Mouse (Mus musculus): ENCODE results near the gene Mthfd1l. TPM values are rescaled to one million over a fixed set of nuclear protein-coding genes. Genes with fewer than 3 reads are reported as not detected.

The Mthfd1l gene
- polyA plus RNA-seq (2015; fragmentation: Nextera tagmentation; extraction: Ambion mirVana) = 17.1 and 18.4 TPM in 2 replicates

DNA sequence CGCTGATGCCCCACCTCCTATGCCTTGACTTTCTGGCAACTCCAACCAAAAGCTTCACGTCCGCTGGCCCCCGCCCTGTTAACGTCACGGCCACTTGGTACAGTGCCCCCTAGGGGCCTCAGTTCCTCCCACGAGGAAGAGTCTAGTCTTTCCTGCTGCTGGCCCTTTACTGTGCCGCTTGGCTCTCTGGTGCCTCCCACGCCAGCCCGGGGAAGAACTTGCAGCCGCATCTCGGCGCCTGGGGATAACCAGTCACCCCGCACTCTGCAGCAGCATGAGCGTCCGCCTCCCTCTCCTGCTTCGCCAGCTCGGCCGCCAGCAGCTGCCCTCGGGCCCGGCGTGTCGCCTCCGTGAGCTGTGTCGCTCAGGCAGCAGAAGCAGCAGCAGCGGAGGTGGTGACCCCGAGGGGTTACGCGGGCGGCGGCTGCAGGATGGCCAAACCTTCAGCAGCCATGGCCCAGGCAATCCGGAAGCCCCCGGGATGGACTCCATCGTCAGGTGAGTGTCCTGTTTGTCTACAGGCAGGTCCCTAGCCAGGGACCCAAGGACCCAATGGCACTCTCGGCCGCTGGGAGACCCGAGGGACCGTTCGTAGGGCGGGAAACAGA is at the start of gene Mthfd1l:
Gene Mthfd1l, plus strand, starts transcription at position 138 of the 608 bp plus-strand sequence.
- Histone ChIP-seq H3K36me3 (no peaks in the 10 kb centered on the region), H3K4me3 (replicated peaks) (peak within 1 kb of the TSS; percentile 59), H3K9ac (peak within 1 kb of the TSS; percentile 68), H3K27me3 (no peaks in the 10 kb centered on the region), H3K9me3 (replicated peaks) (no peaks in the 10 kb centered on the region), H3K27ac (peak within 1 kb of the TSS; percentile 93), H3K4me2 (peak within 1 kb of the TSS; percentile 73), H3K4me1 (peaks cover 46% of the 10 kb centered on the region)
- under 1% methylated on average over 40 of the region's 40 CpGs for WGBS
- peak; percentile 76 for ATAC-seq (replicated peaks; ENCODE audit: low FRiP score)

DNA sequence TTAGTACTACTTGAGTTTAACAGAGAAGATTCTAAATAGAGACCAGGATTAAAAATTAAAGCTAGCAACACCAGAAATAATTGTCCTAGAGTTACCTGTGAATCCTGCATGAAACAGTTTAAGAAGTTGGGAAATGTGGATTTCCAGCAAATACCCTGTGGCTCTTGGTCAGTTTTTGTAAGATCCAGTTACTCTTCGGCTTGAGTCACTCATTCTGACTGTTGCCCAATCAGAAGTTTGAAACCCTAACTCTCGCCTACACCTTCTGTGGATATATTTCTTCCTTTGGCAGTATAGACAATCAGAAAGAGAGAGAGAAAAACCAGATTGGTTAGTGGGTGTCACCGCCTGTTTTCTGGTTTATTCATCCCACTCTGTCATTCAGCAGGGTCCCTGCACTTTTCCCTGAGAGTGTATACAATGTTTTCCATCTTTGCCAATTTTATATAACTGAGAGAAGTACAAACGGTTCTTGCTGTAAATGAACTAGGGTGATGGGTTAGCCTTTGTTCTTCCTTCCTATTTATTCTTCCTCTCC is 44.8 kb upstream of the Mthfd1l start:
- no peaks in the 10 kb centered on the region for H3K4me1 ChIP-seq
- H3K36me3 ChIP-seq = peaks cover 13% of the 10 kb centered on the region; the same call in 1 of the 2 replicates
- 71% methylated on average over 4 of the region's 4 CpGs for WGBS
- no peak overlapping the region for H3K4me3 ChIP-seq (replicated peaks)
- no peak overlapping the region for H3K27ac ChIP-seq
- H3K27me3 ChIP-seq = no peaks in the 10 kb centered on the region
- no peaks in the 10 kb centered on the region for H3K9me3 ChIP-seq (replicated peaks)
- H3K4me2 ChIP-seq = no peak overlapping the region
- ATAC-seq (replicated peaks; ENCODE audit: low FRiP score) = no peak
- H3K9ac ChIP-seq = no peak overlapping the region

DNA sequence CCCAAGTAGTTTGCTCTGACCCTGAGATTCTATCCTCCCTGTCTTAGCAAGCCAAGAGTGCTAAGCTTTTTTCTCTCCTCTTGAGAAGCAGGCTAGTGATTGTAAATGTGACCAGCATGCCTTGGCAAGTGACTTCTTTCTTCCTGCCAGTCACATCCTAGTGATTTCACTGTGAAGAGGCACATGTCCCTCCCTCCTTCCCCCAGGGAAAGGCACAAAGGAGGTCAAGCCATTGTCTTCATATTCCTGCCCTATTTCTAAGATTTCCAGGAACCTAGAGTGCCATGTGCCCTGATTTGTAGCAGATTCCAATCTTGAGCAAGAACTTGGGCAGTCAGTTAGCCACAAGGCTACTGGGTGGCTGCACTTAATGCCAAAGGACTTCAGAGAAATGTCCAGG is 41.1 kb upstream of the Mthfd1l start:
- ATAC-seq (replicated peaks; ENCODE audit: low FRiP score) = no peak
- no peak overlapping the region for H3K4me3 ChIP-seq (replicated peaks)
- H3K27ac ChIP-seq = no peak overlapping the region
- H3K9me3 ChIP-seq (replicated peaks) = no peaks in the 10 kb centered on the region
- H3K27me3 ChIP-seq = no peaks in the 10 kb centered on the region
- H3K4me1 ChIP-seq = no peaks in the 10 kb centered on the region
- H3K36me3 ChIP-seq = peaks cover 13% of the 10 kb centered on the region; the same call in 1 of the 2 replicates
- H3K9ac ChIP-seq = no peak overlapping the region
- H3K4me2 ChIP-seq = no peak overlapping the region

GRCm38 (mm10) chr10:3933311-3933940 is 39.5 kb upstream of the Mthfd1l start:
- Histone ChIP-seq H3K9ac (no peak overlapping the region), H3K36me3 (peaks cover 16% of the 10 kb centered on the region; the same call in 1 of the 2 replicates), H3K4me1 (no peaks in the 10 kb centered on the region), H3K9me3 (replicated peaks) (no peaks in the 10 kb centered on the region), H3K4me2 (no peak overlapping the region), H3K27me3 (no peaks in the 10 kb centered on the region), H3K4me3 (replicated peaks) (no peak overlapping the region), H3K27ac (no peak overlapping the region)
- WGBS = 69% methylated on average over 12 of the region's 12 CpGs
- no peak for ATAC-seq (replicated peaks; ENCODE audit: low FRiP score)

- H3K36me3 ChIP-seq = peaks cover 23% of the 10 kb centered on the region; the same call in 1 of the 2 replicates
- H3K27ac ChIP-seq = no peak overlapping the region
- no peaks in the 10 kb centered on the region for H3K27me3 ChIP-seq
- H3K4me1 ChIP-seq = peaks cover 10% of the 10 kb centered on the region
- no peak overlapping the region for H3K9ac ChIP-seq
- no peak for ATAC-seq (replicated peaks; ENCODE audit: low FRiP score)
- no peaks in the 10 kb centered on the region for H3K9me3 ChIP-seq (replicated peaks)
- H3K4me3 ChIP-seq (replicated peaks) = no peak overlapping the region
- H3K4me2 ChIP-seq = no peak overlapping the region
Observed at GRCm38 (mm10) chr10:3936864-3937263, 36.1 kb upstream of the Mthfd1l start.

DNA sequence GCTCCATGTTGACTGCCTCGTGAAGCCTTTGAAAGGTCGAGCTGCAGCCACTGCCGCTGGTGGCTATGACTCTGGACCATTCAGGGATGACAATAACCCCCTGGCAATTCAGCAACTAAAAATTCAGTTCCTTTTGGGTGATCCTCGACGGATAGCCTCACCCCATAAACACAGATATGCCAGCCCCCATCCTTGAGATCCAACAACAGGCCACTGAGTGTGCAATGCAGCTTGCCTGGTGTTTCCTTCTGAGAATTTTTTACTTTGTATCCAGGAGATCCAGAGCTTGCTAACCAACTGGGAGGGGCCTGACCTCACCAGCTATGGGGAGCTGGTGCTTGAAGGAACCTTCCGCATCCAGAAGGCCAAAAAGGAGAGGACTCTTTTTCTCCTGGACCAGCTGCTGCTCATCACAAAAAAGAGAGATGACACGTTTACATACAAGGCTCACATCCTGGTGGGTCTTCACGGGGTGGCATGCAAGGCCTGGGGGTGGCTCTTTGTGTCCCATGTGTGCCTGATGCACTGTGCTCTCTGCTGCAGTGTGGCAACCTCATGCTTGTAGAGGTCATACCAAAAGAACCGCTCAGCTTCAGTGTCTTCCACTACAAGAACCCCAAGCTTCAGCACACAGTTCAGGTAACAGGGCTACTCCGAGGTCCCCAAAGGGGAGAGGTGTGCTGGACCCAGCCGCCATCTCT is 32.9 kb upstream of the Mthfd1l start:
- WGBS = 89% methylated on average over 11 of the region's 11 CpGs
- Histone ChIP-seq H3K4me1 (peaks cover 18% of the 10 kb centered on the region), H3K9ac (no peak overlapping the region), H3K4me3 (replicated peaks) (no peak overlapping the region), H3K4me2 (no peak overlapping the region), H3K36me3 (peaks cover 21% of the 10 kb centered on the region; the same call in 1 of the 2 replicates), H3K9me3 (replicated peaks) (no peaks in the 10 kb centered on the region), H3K27me3 (no peaks in the 10 kb centered on the region), H3K27ac (peak overlapping the region; percentile 81; the same call in 1 of the 2 replicates)
- ATAC-seq (replicated peaks; ENCODE audit: low FRiP score) = no peak

GRCm38 (mm10) chr10:3940596-3940975 is 32.3 kb upstream of the Mthfd1l start:
- Histone ChIP-seq H3K9me3 (replicated peaks) (no peaks in the 10 kb centered on the region), H3K27me3 (no peaks in the 10 kb centered on the region), H3K27ac (peak overlapping the region; percentile 81; the same call in 1 of the 2 replicates), H3K36me3 (peaks cover 25% of the 10 kb centered on the region; the same call in 1 of the 2 replicates), H3K4me2 (no peak overlapping the region), H3K9ac (no peak overlapping the region), H3K4me1 (peaks cover 18% of the 10 kb centered on the region), H3K4me3 (replicated peaks) (no peak overlapping the region)
- ATAC-seq (replicated peaks; ENCODE audit: low FRiP score) = 0 out of 2 replicates have a peak, but pooled peaks have one; percentile 9
- 90% methylated on average over 6 of the region's 6 CpGs for WGBS

GRCm38 (mm10) chr10:3941054-3941757 is 31.7 kb upstream of the Mthfd1l start:
- H3K9me3 ChIP-seq (replicated peaks) = no peaks in the 10 kb centered on the region
- peak; percentile 79 for ATAC-seq (replicated peaks; ENCODE audit: low FRiP score)
- peak overlapping the region; percentile 81 for H3K27ac ChIP-seq
- peaks cover 25% of the 10 kb centered on the region; the same call in 1 of the 2 replicates for H3K36me3 ChIP-seq
- H3K4me2 ChIP-seq = no peak overlapping the region
- H3K9ac ChIP-seq = no peak overlapping the region
- no peaks in the 10 kb centered on the region for H3K27me3 ChIP-seq
- H3K4me3 ChIP-seq (replicated peaks) = no peak overlapping the region
- 31% methylated on average over 11 of the region's 11 CpGs for WGBS
- H3K4me1 ChIP-seq = peaks cover 18% of the 10 kb centered on the region

DNA sequence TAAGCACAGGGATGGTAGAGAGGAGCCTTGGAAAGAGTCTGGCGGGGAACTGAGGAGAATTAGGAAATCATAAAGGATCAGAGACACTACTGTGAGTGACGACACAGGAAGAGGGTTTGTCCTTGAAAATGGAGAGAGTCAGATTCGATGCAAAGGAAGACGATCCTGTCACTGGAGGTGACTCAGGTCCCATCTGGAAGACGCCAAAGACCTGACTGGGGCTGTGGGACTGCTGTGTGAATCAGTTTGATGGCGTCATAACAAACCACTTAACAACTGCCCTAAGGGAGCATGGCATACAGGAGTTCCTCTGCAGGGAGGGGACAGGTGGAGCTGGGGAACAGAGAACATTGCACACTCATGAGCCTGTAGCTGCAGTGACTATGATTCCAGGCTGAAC is 30.6 kb upstream of the Mthfd1l start:
- H3K27ac ChIP-seq = 0 out of 2 replicates have a peak overlapping the region, but pooled peaks have one; percentile 81
- no peak for ATAC-seq (replicated peaks; ENCODE audit: low FRiP score)
- peaks cover 30% of the 10 kb centered on the region; the same call in 1 of the 2 replicates for H3K36me3 ChIP-seq
- no peak overlapping the region for H3K4me3 ChIP-seq (replicated peaks)
- no peak overlapping the region for H3K4me2 ChIP-seq
- 59% methylated on average over 6 of the region's 6 CpGs for WGBS
- no peak overlapping the region for H3K9ac ChIP-seq
- no peaks in the 10 kb centered on the region for H3K9me3 ChIP-seq (replicated peaks)
- H3K4me1 ChIP-seq = peaks cover 18% of the 10 kb centered on the region
- H3K27me3 ChIP-seq = no peaks in the 10 kb centered on the region

DNA sequence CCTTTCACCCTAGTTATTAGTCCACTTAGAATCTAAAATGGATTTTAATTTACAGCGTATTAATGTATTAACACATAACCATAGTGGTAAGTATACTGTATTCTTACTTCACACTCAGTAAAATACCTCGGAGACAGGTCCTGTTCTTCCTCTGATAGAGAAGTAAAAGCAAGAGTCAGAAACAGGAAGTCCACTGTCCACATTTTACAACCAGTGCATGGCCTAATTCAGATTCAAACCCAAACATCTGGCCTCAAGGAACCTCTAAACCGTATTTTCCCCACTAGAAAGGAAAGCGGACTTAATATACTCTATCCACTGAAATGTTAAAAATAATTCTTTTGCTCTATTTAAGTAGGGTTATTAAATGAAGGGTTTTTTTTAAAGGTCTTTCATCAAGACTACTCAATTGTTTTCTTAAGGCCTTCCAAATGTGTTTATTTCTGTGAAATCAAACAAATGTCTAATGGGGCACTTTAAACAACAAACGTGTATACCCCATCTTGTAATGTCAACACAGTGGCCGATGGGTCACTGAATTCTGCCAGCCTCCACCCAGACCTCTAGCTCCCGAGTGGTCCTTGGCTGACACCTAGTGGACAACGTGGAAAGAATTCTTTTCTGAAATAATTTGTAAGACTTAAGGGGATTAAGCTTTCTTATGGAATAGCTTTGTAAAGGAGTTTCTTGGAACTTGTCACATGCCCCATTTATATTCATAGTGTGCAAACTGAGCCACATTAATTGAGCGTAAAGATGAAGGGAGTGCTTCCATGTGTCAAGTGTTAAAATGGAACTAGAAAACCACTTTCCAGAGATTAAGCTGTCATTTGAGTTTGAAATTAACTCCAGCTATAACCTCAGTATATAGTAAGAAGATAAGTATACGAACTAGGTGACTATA is 29.2 kb upstream of the Mthfd1l start:
- Histone ChIP-seq H3K9me3 (replicated peaks) (no peaks in the 10 kb centered on the region), H3K4me2 (no peak overlapping the region), H3K4me1 (peaks cover 18% of the 10 kb centered on the region), H3K27ac (no peak overlapping the region), H3K4me3 (replicated peaks) (no peak overlapping the region), H3K27me3 (no peaks in the 10 kb centered on the region), H3K36me3 (peaks cover 34% of the 10 kb centered on the region), H3K9ac (no peak overlapping the region)
- 29% methylated on average over 10 of the region's 10 CpGs for WGBS
- ATAC-seq (replicated peaks; ENCODE audit: low FRiP score) = no peak; the same call in 1 of the 2 replicates

DNA sequence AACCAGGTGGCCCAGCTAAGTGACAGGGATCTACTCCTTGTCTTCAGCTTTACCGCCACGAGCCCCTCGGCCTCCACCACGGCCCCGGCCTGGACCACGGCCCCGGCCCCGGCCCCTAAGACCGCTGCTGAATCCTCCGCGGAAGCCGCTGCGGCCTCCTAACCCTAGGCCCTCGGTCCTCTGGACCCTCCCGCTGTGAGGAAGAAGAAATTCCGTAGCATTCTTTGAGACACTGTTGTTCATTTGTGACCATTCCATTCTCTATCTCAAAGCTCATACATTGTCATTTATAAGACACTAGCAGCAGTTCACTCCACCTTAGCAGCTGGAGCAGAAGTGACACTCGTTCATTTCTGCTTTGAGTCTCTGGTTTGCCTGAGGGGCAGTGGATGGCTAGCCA is 26.0 kb upstream of the Mthfd1l start:
- H3K36me3 ChIP-seq = peaks cover 39% of the 10 kb centered on the region
- peaks cover 8% of the 10 kb centered on the region; the same call in 1 of the 2 replicates for H3K4me1 ChIP-seq
- no peak for ATAC-seq (replicated peaks; ENCODE audit: low FRiP score)
- no peak overlapping the region for H3K4me3 ChIP-seq (replicated peaks)
- no peak overlapping the region for H3K4me2 ChIP-seq
- H3K27me3 ChIP-seq = no peaks in the 10 kb centered on the region
- H3K27ac ChIP-seq = no peak overlapping the region
- WGBS = 92% methylated on average over 17 of the region's 17 CpGs
- no peak overlapping the region for H3K9ac ChIP-seq
- H3K9me3 ChIP-seq (replicated peaks) = no peaks in the 10 kb centered on the region

All from kidney, embryonic 15.5 days (tissue).